In the genomic region with DNA sequence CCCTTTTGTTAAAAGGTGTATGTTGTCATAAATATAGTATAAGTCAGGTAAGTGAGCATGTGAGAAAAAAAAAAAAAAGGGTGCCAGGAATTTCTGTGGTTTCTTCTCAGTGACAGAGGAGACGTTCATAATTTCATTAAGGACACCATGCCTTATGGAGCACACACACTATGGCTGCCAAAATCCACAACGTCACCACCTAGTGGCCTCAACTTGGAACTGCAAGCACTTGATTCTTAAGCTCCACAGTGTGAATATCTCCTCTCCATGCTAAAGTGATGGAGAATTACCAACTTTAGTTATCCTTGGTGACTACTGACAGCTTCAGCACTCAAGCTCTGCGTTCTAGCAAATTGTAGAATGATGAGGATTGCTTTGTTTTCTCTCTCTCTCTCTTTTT, we compare ENCODE assay signal across 8 mouse cellular contexts.
DNase-seq lines count a peak whose midpoint lies in the region; ATAC-seq lines count a peak whose summit lies in the region.

No protein-coding gene starts in this region.

- DNase-seq in heart, adult 18-20 months = peak; percentile 38 to 65
- DNase-seq in heart, adult 11 months = no peak
- DNase-seq in ZHBTc4 (ENCODE audit: low read depth, low spot score) = peak; percentile 67
- DNase-seq in heart, postnatal 10 days = peak; percentile 57 to 67
- DNase-seq in layer of hippocampus, postnatal 10 days (ENCODE audit: low spot score in 2 of 2) = peak; percentile 58 to 65
- DNase-seq in telencephalon, adult 2 months (ENCODE audit: low read depth, low spot score) = peak; percentile 36

- peak; percentile 91 for ATAC-seq in common myeloid progenitor, adult 5-6 weeks (replicated peaks; ENCODE audit: low read depth, poor library complexity, severe bottlenecking)
- peak; percentile 89 for ATAC-seq in megakaryocyte progenitor cell, adult 5-6 weeks (replicated peaks; ENCODE audit: poor library complexity)

- intact Hi-C loops in heart, postnatal 10 days (cut with DNase I) = loop anchor here (1.0 kb wide), 1 partner anchor 113 kb away; no protein-coding TSS in a partner anchor
